10 mouse cellular contexts compared by ENCODE assay signal in genomic region chr12:112552520-112552919, GRCm38 (mm10). TPM values are rescaled to one million over a fixed set of nuclear protein-coding genes. Genes with fewer than 3 reads are reported as not detected.
DNase-seq lines count a peak whose midpoint lies in the region; ATAC-seq and TF ChIP-seq lines count a peak whose summit lies in the region.
"Had no signal": no experiment of that assay in that cellular context is flagged by ENCODE, and none has a peak within 500 bp of the region (broad histone marks: within the 10 kb centered on the region; RNA-seq: fewer than 3 reads in every experiment).

No protein-coding gene starts in this region.

- no peaks in the 10 kb centered on the region for H3K9me3 ChIP-seq in heart, embryonic 10.5 days
- H3K9me3 ChIP-seq in lung, embryonic 14.5 days (ENCODE audit: low read depth, low read length) = no peaks in the 10 kb centered on the region
- H3K9me3 ChIP-seq in forebrain, embryonic 15.5 days = no peaks in the 10 kb centered on the region
- no peaks in the 10 kb centered on the region for H3K9me3 ChIP-seq in neural tube, embryonic 12.5 days
- H3K9me3 ChIP-seq: liver, embryonic 15.5 days had no signal

- WGBS in heart, embryonic 10.5 days = 56% methylated on average over 5 of the region's 5 CpGs
- 50% methylated on average over 5 of the region's 5 CpGs for WGBS in lung, embryonic 14.5 days
- WGBS in forebrain, embryonic 15.5 days = 67% methylated on average over 5 of the region's 5 CpGs
- 60% methylated on average over 5 of the region's 5 CpGs for WGBS in neural tube, embryonic 12.5 days

- peaks cover 14% of the 10 kb centered on the region; the same call in 1 of the 2 replicates for H3K4me1 ChIP-seq in heart, embryonic 10.5 days
- no peaks in the 10 kb centered on the region for H3K4me1 ChIP-seq in lung, embryonic 14.5 days (ENCODE audit: insufficient read depth)
- peaks cover 10% of the 10 kb centered on the region for H3K4me1 ChIP-seq in forebrain, embryonic 15.5 days
- peaks cover 18% of the 10 kb centered on the region; the same call in 1 of the 2 replicates for H3K4me1 ChIP-seq in neural tube, embryonic 12.5 days
- H3K4me1 ChIP-seq: liver, embryonic 15.5 days had no signal

- H3K4me2 ChIP-seq in lung, embryonic 14.5 days = no peak overlapping the region
- no peak overlapping the region for H3K4me2 ChIP-seq in forebrain, embryonic 15.5 days (replicated peaks)
- H3K4me2 ChIP-seq in neural tube, embryonic 12.5 days (replicated peaks) = 0 out of 2 replicates have a peak overlapping the region, but pooled peaks have one; percentile 16
- H3K4me2 ChIP-seq: liver, embryonic 15.5 days had no signal

- H3K36me3 ChIP-seq in heart, embryonic 10.5 days = no peaks in the 10 kb centered on the region
- H3K36me3 ChIP-seq in lung, embryonic 14.5 days (ENCODE audit: insufficient read depth) = no peaks in the 10 kb centered on the region
- no peaks in the 10 kb centered on the region for H3K36me3 ChIP-seq in forebrain, embryonic 15.5 days
- H3K36me3 ChIP-seq in neural tube, embryonic 12.5 days = no peaks in the 10 kb centered on the region
- H3K36me3 ChIP-seq: liver, embryonic 15.5 days had no signal

- H3K27ac ChIP-seq in heart, embryonic 10.5 days = 0 out of 2 replicates have a peak overlapping the region, but pooled peaks have one; percentile 1
- H3K27ac ChIP-seq in lung, embryonic 14.5 days (ENCODE audit: low read depth) = no peak overlapping the region
- H3K27ac ChIP-seq in forebrain, embryonic 15.5 days (replicated peaks) = no peak overlapping the region
- no peak overlapping the region for H3K27ac ChIP-seq in neural tube, embryonic 12.5 days
- H3K27ac ChIP-seq: liver, embryonic 15.5 days had no signal

- no peak for TF ChIP-seq CTCF in lung, embryonic 14.5 days (IDR thresholded peaks at IDR 0.05; ENCODE audit: low read depth)

- peaks cover 22% of the 10 kb centered on the region; the same call in 1 of the 2 replicates for H3K27me3 ChIP-seq in heart, embryonic 10.5 days (ENCODE audit: insufficient read depth, poor library complexity, severe bottlenecking)
- H3K27me3 ChIP-seq in lung, embryonic 14.5 days (ENCODE audit: insufficient read depth, low read length) = no peaks in the 10 kb centered on the region
- H3K27me3 ChIP-seq in forebrain, embryonic 15.5 days = no peaks in the 10 kb centered on the region
- H3K27me3 ChIP-seq in neural tube, embryonic 12.5 days (replicated peaks) = no peaks in the 10 kb centered on the region
- H3K27me3 ChIP-seq: liver, embryonic 15.5 days had no signal

- no peak overlapping the region for H3K4me3 ChIP-seq in heart, embryonic 10.5 days
- no peak overlapping the region for H3K4me3 ChIP-seq in lung, embryonic 14.5 days (ENCODE audit: low read depth, low read length)
- H3K4me3 ChIP-seq in forebrain, embryonic 15.5 days = no peak overlapping the region
- no peak overlapping the region for H3K4me3 ChIP-seq in neural tube, embryonic 12.5 days
- H3K4me3 ChIP-seq: liver, embryonic 15.5 days; myocyte had no signal

- peak; percentile 19; the same call in 1 of the 2 replicates for ATAC-seq in lung, embryonic 14.5 days (ENCODE audit: insufficient read depth)
- ATAC-seq in forebrain, embryonic 15.5 days (replicated peaks) = 0 out of 2 replicates have a peak, but pooled peaks have one; percentile 64
- peak; percentile 39; the same call in 1 of the 2 replicates for ATAC-seq in neural tube, embryonic 12.5 days (ENCODE audit: low FRiP score, low read depth)
- no peak for ATAC-seq in erythroid progenitor cell, adult 5-6 weeks (replicated peaks; ENCODE audit: low FRiP score, poor library complexity, severe bottlenecking)

- no peak overlapping the region for H3K9ac ChIP-seq in lung, embryonic 14.5 days
- no peak overlapping the region for H3K9ac ChIP-seq in forebrain, embryonic 15.5 days (replicated peaks)
- no peak overlapping the region for H3K9ac ChIP-seq in neural tube, embryonic 12.5 days
- H3K9ac ChIP-seq: liver, embryonic 15.5 days had no signal

- no peak for DNase-seq in heart, embryonic 10.5 days (ENCODE audit: low spot score)
- no peak for DNase-seq in heart, adult 8-10 months (ENCODE audit: low spot score)
- no peak for DNase-seq in lung, embryonic 14.5 days
- DNase-seq in lung, adult 18-20 months = no peak
- DNase-seq in kidney, adult 18-20 months = no peak

RNA-seq across cellular contexts. Expression of gene Tmem179, which starts 36.0 kb away (rescaled TPM):
- polyA plus RNA-seq in heart, embryonic 10.5 days (2016; fragmentation: Nextera tagmentation; extraction: Ambion mirVana) = 1.2 and 1.5 TPM in 2 replicates
- total RNA-seq in heart, adult 8-10 months (2022) = not detected
- polyA plus RNA-seq in lung, embryonic 14.5 days (2014; fragmentation: Nextera tagmentation; extraction: Ambion mirVana) = 0.12 and 0.32 TPM in 2 replicates
- polyA plus RNA-seq in forebrain, embryonic 15.5 days (2015; fragmentation: Nextera tagmentation; extraction: Ambion mirVana) = 48.4 and 51.6 TPM in 2 replicates
- polyA plus RNA-seq in neural tube, embryonic 12.5 days (2016; fragmentation: Nextera tagmentation; extraction: Ambion mirVana) = 16.4 and 17.9 TPM in 2 replicates
- not detected in 2 replicates for total RNA-seq in erythroid progenitor cell, adult 5-6 weeks (2015; ENCODE audit: low replicate concordance)
- total RNA-seq in erythroid progenitor cell, adult 5-6 weeks (2017; ENCODE audit: low replicate concordance) = not detected in 2 replicates

RNA-seq across cellular contexts. Expression of gene Inf2, which starts 36.1 kb away (rescaled TPM):
- polyA plus RNA-seq in heart, embryonic 10.5 days (2016; fragmentation: Nextera tagmentation; extraction: Ambion mirVana) = 3.5 and 5.6 TPM in 2 replicates
- total RNA-seq in heart, adult 8-10 months (2022) = 10 to 100 TPM; 14.7 to 19.5 (median 17.7) TPM
- polyA plus RNA-seq in lung, embryonic 14.5 days (2014; fragmentation: Nextera tagmentation; extraction: Ambion mirVana) = 4.5 and 5.2 TPM in 2 replicates
- 3.0 and 3.9 TPM in 2 replicates for polyA plus RNA-seq in forebrain, embryonic 15.5 days (2015; fragmentation: Nextera tagmentation; extraction: Ambion mirVana)
- polyA plus RNA-seq in neural tube, embryonic 12.5 days (2016; fragmentation: Nextera tagmentation; extraction: Ambion mirVana) = 1.1 and 2.2 TPM in 2 replicates
- 2.1 and 2.2 TPM in 2 replicates for total RNA-seq in erythroid progenitor cell, adult 5-6 weeks (2015; ENCODE audit: low replicate concordance)
- 1.0 and 1.5 TPM in 2 replicates for total RNA-seq in erythroid progenitor cell, adult 5-6 weeks (2017; ENCODE audit: low replicate concordance)
